Mouse (Mus musculus) CH12.LX (cell line): ENCODE measurements around the gene Dgkh.

Source experiments
- CHD2 ChIP-seq: IDR thresholded peaks from 2 replicates; pipeline ENCODE4 v1.6.1; 2011; ENCODE audit warnings: low read length, improper control_type of control experiment
- CTCF ChIP-seq, 2 experiments: IDR thresholded peaks in 1 of 2; conservative IDR thresholded peaks in 1 of 2; 2 replicates each; pipeline ENCODE4 v1.5.1; 2011 to 2012; ENCODE audit warnings: low read depth in 2 of 2, low read length in 2 of 2, improper control_type of control experiment in 1 of 2, inconsistent platforms in 1 of 2, mild to moderate bottlenecking in 1 of 2, moderate library complexity in 1 of 2
- ELF1 ChIP-seq: IDR thresholded peaks from 2 replicates; pipeline ENCODE4 v1.6.1; 2014; ENCODE audit warnings: low read depth, mild to moderate bottlenecking, inconsistent platforms, low read length, improper control_type of control experiment
- EP300 ChIP-seq: IDR thresholded peaks from 2 replicates; pipeline ENCODE4 v1.6.1; 2011; ENCODE audit warnings: low read length, improper control_type of control experiment
- KAT2A ChIP-seq: IDR thresholded peaks from 2 replicates; pipeline ENCODE4 v1.6.1; 2012; ENCODE audit warnings: low read length, improper control_type of control experiment, inconsistent platforms; ENCODE audit not compliant: insufficient replicate concordance
- MAFK ChIP-seq: IDR thresholded peaks from 2 replicates; pipeline ENCODE4 v1.6.1; 2011; ENCODE audit warnings: low read length, improper control_type of control experiment; ENCODE audit not compliant: insufficient replicate concordance
- POLR2A ChIP-seq: IDR thresholded peaks from 2 replicates; pipeline ENCODE4 v1.6.1; 2011; ENCODE audit warnings: low read depth, mild to moderate bottlenecking, improper control_type of control experiment, low read length
- SMC3 ChIP-seq: IDR thresholded peaks from 2 replicates; pipeline ENCODE4 v1.6.1; 2011; ENCODE audit warnings: low read depth, low read length, improper control_type of control experiment
- TBP ChIP-seq: conservative IDR thresholded peaks from 2 replicates; pipeline ENCODE4 v1.6.1; 2011; ENCODE audit warnings: low read depth, low read length, improper control_type of control experiment
- TCF12 ChIP-seq: IDR thresholded peaks from 2 replicates; pipeline ENCODE4 v1.6.1; 2014; ENCODE audit warnings: low read depth, mild to moderate bottlenecking, inconsistent platforms, low read length, improper control_type of control experiment
- ZNF384 ChIP-seq: IDR thresholded peaks from 2 replicates; pipeline ENCODE4 v1.6.1; 2012; ENCODE audit warnings: low read depth, low read length, improper control_type of control experiment, inconsistent platforms

GRCm38 (mm10) chr14:78775226-78775625 is 42.6 kb upstream of the Dgkh start:
- TF ChIP-seq POLR2A: no peak
- TF ChIP-seq KAT2A: no peak
- no peak for TF ChIP-seq EP300
- no peak for TF ChIP-seq SMC3
- no peak for TF ChIP-seq TBP
- no peak for TF ChIP-seq CTCF (conservative IDR thresholded peaks at IDR 0.05 in 1 of 2, IDR thresholded peaks at IDR 0.05 in 1 of 2; ENCODE audit: low read depth in 2 of 2, low read length in 2 of 2)
- no peak for TF ChIP-seq CHD2
- no peak for TF ChIP-seq TCF12
- TF ChIP-seq ZNF384: no peak
- no peak for TF ChIP-seq ELF1
- no peak for TF ChIP-seq MAFK
